Mouse (Mus musculus) embryonic fibroblast, embryonic 13.5 days (primary cell): ENCODE measurements around the gene Suco.

Experiments used
- CTCF ChIP-seq: IDR thresholded peaks from 2 replicates; pipeline ENCODE4 v1.5.1; 2011; ENCODE audit warnings: mild to moderate bottlenecking, control low read depth, low read length, moderate library complexity, borderline replicate concordance; ENCODE audit not compliant: insufficient read depth
- POLR2A ChIP-seq: IDR thresholded peaks from 2 replicates; pipeline ENCODE4 v1.6.1; 2011; ENCODE audit warnings: low read depth, mild to moderate bottlenecking, control low read depth, low read length, moderate library complexity

- TF ChIP-seq CTCF (no peak), POLR2A (no peak)
Measured at GRCm38 (mm10) chr1:161895014-161895413, 18.5 kb upstream of the Suco start.
